Mouse (Mus musculus) kidney, adult 9 months (tissue): ENCODE data around the gene Zfp513.
"Not testable (repeated sequence)": the region's sequence is repeated elsewhere in the genome, so short reads cannot be mapped to it uniquely, and the experiment has no call there.

Experiments
- DNase-seq: peaks from one replicate; pipeline ENCODE4 v3.0.0; 2022

The Zfp513 gene

DNA sequence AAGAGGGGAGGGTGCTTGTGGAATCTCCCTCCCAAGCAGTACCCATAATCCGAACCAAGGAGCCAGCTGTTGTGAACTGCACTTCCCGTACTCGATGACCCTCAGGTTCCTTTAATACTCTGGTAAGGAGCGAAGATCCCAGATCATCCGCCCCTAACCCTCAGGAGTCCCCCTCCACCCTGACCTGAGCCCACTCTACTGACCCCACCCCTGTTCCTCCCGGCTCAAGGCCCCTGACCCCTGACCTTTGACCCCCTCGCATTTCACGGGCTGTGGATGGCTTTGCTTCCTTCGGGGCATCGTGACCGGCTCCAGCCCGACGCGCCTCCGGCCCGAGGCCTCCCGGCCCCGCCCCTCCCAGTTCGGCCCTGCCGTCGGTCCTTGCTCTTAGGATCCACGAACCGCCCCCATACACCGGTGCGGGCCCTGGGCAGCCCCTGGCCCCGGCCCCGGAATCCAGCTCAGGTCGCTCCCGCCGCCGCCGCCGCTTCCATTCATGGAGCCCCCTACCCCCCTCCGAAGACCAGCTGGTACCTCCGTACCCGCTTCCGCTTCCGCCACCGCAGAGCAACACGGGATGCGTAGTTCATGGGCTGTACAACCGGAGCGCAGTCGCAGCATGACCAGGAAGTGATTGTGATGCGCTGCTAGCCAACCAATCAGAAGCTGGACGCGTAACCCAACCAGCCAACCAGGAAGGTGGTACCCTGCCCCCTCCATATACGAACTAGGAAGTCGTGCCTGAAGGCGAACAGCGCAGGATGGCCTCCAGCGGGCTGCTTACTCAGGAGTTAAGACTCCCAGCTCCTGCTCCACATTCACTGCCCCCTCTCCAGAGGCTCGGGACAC, at the start of gene Zfp513:
Gene Zfp513 (minus strand): TSS at position 562 of the 849 bp plus-strand sequence.
- peak; percentile 99 for DNase-seq

GRCm38 (mm10) chr5:31251541-31252101, 49.5 kb upstream of the Zfp513 start, which contains the start of gene Krtcap3:
TSS of gene Krtcap3 (plus strand) at chr5:31251691.
- DNase-seq, result peak; percentile 73

DNA sequence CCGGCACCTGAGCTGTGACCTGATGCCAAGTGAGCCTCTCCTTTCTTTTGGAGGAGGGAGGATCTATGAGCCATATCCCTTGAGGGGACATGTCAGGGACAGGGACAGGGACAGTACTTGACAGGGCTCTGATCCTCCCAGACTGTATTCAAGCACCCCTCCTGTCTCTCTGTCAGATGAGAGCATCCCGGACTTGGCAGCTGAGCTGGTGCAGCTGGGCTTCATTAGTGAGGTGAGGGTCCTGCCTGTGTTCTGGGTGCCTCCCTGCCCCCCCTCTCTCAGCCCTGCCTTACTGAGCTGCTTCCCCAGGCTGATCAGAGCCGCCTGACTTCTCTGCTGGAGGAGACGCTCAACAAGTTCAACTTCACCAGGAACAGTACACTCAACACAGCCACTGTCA, 48.6 kb upstream of the Zfp513 start:
- no peak for DNase-seq

DNA sequence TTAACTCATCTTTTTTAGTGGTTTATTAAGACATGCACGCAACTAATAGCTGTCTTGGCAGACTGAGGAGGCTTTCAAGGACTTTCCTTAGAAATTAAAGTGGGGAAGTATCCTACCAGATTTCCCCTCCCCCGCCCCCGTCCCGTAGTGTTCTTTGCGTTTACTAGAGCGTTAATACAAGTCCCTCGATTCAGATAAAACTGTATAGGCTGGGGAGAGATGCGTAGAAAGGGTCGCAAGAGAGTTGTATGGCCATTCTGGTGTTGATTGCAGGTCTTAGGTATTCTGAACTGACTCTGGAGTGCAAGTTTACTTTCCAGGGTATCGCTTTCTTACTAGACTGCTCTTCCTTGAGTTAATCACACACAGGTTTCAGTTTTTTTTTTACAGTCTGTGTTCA, 40.1 kb upstream of the Zfp513 start:
- no peak for DNase-seq

DNA sequence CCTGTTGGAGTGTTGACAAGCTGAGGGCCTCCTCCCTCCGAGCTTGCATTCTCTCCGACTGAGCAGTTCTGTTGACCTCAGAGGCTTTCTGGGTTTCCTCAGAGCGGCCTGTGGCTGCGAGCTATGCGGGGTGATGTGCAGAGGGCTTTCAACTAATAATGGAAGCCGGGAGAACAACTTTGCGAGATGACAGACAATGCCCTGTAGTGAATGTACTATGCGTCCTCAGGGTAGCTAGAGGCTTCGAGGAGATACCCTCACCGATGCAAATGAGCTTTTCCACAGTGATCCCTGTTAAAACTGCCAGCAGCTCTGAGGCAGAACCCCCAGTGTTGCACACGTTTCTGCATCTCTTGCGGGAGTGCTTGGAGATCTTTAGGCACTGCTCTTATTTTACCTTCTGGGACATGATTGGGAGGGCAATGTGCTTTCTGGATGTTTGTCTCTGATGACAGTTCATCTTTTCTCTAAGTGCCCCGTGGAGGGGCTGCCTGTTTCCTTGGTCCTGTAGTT, 39.5 kb upstream of the Zfp513 start:
- DNase-seq, result no peak

- peak; percentile 97 for DNase-seq
Observed at GRCm38 (mm10) chr5:31240637-31241521, 38.8 kb upstream of the Zfp513 start, which contains the start of the genes Nrbp1 and Gm9970. TSS of gene Nrbp1 (plus strand) at chr5:31240864. TSS of gene Gm9970 (minus strand) at chr5:31241232.

- no peak for DNase-seq
Observed at GRCm38 (mm10) chr5:31226641-31227040, 24.5 kb upstream of the Zfp513 start.

GRCm38 (mm10) chr5:31222696-31223095, 20.6 kb upstream of the Zfp513 start:
- no peak for DNase-seq

DNA sequence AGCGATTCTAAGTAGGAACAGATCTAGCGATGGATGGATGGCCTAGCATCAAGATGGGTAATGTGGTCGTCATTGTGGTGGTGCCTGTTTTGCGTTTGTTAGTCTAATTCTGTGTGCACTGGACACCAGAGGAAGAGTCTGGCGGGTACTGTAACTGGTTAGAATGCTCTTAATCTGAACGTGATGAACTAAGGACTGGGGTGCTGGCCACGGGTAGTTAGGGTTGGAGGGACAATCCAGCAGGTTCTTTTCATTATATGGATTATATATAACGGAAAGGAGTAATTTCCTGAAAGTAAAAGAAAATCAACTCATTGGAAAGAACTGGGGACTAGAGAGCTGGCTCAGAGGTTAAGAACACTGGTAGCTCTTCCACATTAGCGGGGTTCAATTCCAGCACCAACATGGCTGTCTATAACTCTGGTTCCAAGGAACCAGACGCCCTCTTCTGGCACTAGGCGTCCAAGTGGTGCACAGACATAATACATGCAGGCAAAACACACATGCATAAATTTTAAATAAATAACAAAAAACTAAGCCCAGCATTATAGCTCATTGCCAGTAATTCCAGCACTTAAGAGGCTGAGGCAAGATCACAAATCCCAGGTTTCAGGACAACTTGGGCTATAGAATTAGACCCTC, 19.3 kb upstream of the Zfp513 start:
- DNase-seq, result peak; percentile 57

DNA sequence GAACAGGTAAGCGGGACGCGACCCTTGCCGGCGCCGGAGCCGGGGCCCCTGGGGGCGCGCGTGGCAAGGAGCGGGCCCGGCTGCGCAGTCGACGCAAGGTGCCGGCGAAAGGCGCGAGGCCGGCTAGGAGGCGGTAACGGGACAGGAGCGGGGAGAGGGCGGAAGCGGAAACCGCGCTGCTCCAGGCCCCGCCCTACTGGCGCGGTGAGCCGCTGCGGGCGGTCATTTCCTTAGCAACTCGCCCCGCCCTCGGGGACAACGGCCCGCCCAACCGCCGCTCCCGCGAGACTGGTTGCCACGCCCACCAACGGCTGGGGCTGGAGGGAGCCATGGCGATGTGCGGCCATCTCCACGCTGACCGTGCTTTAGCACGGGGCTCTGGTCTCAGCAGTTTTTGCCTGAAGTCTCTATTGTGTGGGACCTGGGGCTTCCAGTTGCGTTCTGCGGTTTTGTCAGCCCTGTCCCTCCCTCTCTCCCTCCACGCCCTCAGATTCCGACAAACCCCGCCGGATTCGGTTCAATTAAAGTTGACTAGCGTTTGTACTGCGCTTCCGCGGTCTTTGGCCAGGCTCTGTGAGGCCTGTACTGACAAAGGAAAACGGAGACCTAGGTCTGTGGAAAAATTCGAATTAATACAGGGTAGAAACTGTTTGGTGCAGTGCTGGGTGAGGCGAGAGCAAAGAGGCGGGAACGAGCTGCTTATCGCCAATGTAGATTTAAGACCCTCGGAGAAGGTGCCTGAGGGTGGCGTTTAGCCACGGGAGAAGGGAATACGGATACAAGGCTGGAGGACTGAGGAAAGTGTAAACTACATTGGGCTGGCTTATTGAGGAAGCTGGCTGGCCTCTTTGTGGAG, 18.6 kb upstream of the Zfp513 start, which contains the start of gene Ppm1g:
Gene Ppm1g (minus strand): TSS at position 240 of the 856 bp plus-strand sequence.
- peak; percentile 97 for DNase-seq

GRCm38 (mm10) chr5:31219911-31220447, 17.9 kb upstream of the Zfp513 start:
- no peak for DNase-seq

DNA sequence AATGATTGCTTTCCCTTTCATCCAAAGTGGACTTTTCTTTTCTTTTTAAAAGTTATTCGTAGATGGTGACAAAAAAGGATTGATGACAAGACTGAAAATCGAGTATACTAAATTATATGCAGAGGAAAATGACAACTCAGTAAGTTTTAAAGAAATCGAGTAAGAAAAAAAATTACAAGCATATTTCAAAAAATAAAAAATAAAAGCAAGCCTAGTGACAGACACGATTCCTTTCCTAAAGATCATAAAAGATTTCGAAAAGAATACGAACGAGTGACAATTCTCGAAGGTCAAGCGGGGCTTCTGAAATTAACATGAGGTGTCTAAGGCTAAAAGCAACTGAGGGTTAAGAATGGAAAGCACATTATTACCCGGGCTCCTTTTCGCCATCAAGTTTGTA, 17.4 kb upstream of the Zfp513 start:
- DNase-seq, result no peak

- peak; percentile 30 for DNase-seq
Observed at GRCm38 (mm10) chr5:31219070-31219469, 17.0 kb upstream of the Zfp513 start.

DNA sequence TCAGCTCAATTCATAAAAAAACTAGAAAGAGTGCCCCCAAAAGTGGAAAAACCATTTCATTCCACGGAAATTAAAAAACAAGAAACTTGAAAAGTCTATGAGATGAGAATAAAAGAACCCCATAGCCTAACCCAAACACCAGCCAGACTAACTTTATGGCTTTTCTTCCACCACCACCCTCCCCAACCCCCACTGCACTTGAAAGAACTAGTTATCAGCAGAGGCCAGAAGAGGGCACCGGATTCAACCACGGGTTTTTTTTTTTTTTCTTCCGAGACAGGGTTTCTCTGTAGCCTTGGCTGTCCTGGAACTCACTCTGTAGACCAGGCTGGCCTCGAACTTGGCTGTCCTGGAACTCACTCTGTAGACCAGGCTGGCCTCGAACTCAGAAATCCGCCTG, 16.2 kb upstream of the Zfp513 start:
- DNase-seq, result no peak

- not testable (repeated sequence) for DNase-seq
Observed at GRCm38 (mm10) chr5:31216554-31216953, 14.5 kb upstream of the Zfp513 start.

DNA sequence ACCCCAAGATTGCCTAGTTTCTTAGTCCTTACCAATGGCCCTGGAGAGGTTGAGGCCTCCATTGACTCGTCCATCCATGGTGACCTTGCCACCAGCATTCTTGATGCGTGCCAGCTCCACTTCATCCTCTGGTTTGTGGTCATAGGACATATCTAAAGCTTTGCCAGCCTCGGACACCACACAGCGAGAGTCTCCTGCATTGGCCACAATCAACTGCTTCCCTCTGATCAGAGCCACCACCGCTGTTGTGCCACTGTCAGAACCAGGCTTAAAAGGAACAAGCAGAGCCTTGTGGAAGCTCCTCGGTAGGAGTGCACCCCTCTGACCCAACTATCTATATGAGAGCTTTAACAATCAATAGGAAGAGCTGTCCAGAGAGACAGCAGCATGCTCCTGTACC, 2.3 kb upstream of the Zfp513 start:
- no peak for DNase-seq

GRCm38 (mm10) chr5:31203866-31204265, 1.8 kb upstream of the Zfp513 start:
- DNase-seq, result no peak

GRCm38 (mm10) chr5:31202933-31203332, 830 bp upstream of the Zfp513 start:
- no peak for DNase-seq

DNA sequence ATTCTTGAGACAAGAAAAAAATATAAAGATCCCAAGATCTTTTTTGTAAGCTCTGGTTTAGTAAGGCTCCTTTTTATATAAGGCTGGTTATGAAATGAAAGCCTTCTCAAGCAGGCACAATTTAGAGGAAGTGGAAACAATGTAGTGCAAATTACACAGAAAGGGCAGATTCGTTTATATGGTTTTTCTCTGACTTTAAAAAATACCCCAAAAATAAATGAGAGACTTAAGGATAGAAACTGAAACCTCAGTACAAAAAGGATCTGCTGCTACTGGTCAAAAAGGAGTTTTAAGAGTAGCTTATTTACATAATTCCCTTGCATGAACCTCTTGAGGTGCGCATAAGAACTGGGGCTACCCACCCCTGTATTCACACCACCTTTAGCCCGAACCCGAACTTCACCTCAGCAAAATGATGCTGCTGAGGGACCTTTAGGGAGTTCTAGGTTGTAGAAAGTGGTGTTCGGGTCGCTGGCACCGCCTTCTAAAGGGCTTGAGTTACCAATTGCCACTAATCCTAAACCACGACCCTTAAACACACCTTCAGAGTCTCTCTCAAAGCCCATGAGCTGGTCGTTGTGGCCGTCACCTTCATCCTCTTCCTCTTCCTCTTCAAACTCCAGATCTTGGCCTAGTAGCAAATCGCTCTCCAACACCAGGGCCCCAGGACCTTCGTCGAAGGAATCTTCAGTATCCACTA, 911 bp downstream of the Zfp513 start:
- DNase-seq, result no peak

DNA sequence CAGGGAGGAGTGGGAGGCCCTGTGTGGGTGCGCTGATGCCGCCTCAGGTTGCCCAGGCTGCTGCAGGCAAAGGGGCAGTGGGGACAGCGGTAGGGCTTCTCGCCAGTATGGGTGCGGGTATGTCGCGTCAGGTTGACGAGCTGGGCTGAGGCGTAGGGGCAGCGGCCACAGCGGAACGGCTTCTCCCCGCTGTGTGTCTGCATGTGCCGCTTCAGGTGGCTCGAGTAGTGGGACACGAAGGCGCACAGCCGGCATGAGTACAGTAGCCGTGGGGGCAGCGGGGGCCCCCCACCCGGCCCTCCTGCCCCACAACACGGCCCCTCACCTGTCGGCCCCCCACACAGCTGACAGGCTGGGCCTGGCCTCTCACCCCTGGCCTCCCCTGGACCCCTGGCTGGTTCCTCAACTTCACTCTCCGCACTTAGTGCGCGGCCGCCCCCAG, 1.8 kb downstream of the Zfp513 start:
- no peak for DNase-seq
